Mouse (Mus musculus) forebrain, postnatal 0 days (tissue): ENCODE measurements at regions not wholly inside any gene's neighbourhood (a gene's known extent, or its start where the extent isn't known, plus 50 kb on each side); places are given as distances from the start of the nearest gene placed in this dataset.

Source experiments
- ATAC-seq: fragments of 200-750 bp; cut with Nextera tagmentation; 2 replicates; pipeline ENCODE4 v1.8.0; 2017; ENCODE audit warnings: mild to moderate bottlenecking, moderate library complexity
- DNase-seq: peaks from one replicate; pipeline ENCODE4 v3.0.0-alpha.2; 2015
- H3K27ac ChIP-seq: fragments of 300-500 bp; sonication (generic); 2 replicates; pipeline ENCODE4 v1.5.1; 2014; ENCODE audit warnings: low read depth, mild to moderate bottlenecking, antibody characterized with exemption, low read length, moderate library complexity, mixed read lengths
- H3K27me3 ChIP-seq: fragments of 300-500 bp; sonication (generic); 2 replicates; pipeline ENCODE4 v1.6.1; 2014; ENCODE audit warnings: mild to moderate bottlenecking, low read length, mixed read lengths; ENCODE audit not compliant: insufficient read depth
- H3K36me3 ChIP-seq: fragments of 300-500 bp; sonication (generic); 2 replicates; pipeline ENCODE4 v1.6.1; 2014; ENCODE audit warnings: mild to moderate bottlenecking, moderate library complexity; ENCODE audit not compliant: insufficient read depth
- H3K4me1 ChIP-seq: fragments of 300-500 bp; sonication (generic); 2 replicates; pipeline ENCODE4 v1.6.1; 2014; ENCODE audit warnings: antibody characterized with exemption; ENCODE audit not compliant: insufficient read depth
- H3K4me2 ChIP-seq: fragments of 300-500 bp; sonication (generic); 2 replicates; pipeline ENCODE4 v1.6.1; 2014; ENCODE audit warnings: low read depth, mild to moderate bottlenecking, moderate library complexity
- H3K4me3 ChIP-seq: fragments of 300-500 bp; sonication (generic); 2 replicates; pipeline ENCODE4 v1.5.1; 2014; ENCODE audit warnings: low read depth, low read length, mixed read lengths
- H3K9ac ChIP-seq: fragments of 300-500 bp; sonication (generic); 2 replicates; pipeline ENCODE4 v1.6.1; 2014; ENCODE audit warnings: mild to moderate bottlenecking
- H3K9me3 ChIP-seq: fragments of 300-500 bp; sonication (generic); 2 replicates; pipeline ENCODE4 v1.6.1; 2016; ENCODE audit warnings: low read length
- CTCF ChIP-seq: sonication (generic); IDR thresholded peaks from 2 replicates; pipeline ENCODE4 v1.5.1; 2016; ENCODE audit warnings: antibody characterized with exemption, control low read depth, low read depth
- WGBS: fragments of 180-500 bp; shearing (Covaris S2); extraction: QIAGEN DNeasy Blood & Tissue Kit; methylation state at CpG from one replicate; pipeline ENCODE4 v1.1.7; 2014; 5-methylcytosine and 5-hydroxymethylcytosine counted together

DNA sequence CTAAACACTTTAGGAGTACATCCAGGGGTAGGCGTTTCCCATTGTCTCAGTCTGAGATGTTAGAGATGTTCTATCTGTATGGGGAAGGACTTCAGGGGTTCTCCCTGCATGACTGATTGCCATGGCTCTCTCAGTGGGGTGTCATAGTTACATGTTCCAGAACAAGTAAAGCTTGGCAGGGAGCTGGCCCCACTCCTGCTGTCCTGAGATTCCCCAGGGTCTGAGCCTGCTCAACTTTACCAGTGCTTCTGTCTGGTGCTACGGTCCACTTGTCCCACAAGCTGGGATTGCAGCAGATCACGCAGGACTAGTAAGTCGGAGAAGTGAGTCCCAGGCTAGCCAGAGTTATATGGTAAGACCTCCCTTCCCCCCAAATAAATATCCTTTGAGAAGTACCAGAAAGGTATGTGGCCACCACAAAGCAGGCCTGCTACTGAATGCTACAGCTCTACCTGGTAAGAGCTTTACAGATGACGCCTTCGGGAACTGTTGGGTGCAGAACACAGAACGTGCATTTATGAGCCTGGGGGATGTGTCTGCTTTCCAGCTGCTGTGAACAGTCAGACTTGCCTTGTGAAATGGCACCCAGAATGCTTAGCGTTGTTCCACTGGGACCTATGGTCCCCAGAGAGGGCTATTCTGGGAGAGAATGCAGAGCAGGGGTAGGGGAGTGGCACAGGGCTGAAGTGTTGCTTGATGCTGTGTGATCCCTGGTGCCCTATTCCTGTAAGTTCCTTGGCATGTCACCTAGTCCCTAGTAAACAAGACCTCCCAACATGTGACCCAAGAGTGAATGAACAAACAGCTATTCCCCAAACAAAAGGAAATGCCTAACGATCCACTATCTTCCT, 148.9 kb upstream of the Tgfbr2 start:
- Histone ChIP-seq H3K4me1 (no peaks in the 10 kb centered on the region), H3K27me3 (no peaks in the 10 kb centered on the region), H3K4me3 (no peak overlapping the region), H3K9ac (no peak overlapping the region), H3K9me3 (no peaks in the 10 kb centered on the region), H3K36me3 (no peaks in the 10 kb centered on the region), H3K27ac (no peak overlapping the region), H3K4me2 (no peak overlapping the region)
- WGBS, result 82% methylated on average over 9 of the region's 9 CpGs
- DNase-seq, result no peak
- TF ChIP-seq CTCF, result no peak
- 0 out of 2 replicates have a peak, but pooled peaks have one; percentile 12 for ATAC-seq

- no peaks in the 10 kb centered on the region for H3K9me3 ChIP-seq
- H3K27me3 ChIP-seq, result no peaks in the 10 kb centered on the region
- H3K4me2 ChIP-seq, result no peak overlapping the region
- no peak for TF ChIP-seq CTCF
- H3K27ac ChIP-seq, result no peak overlapping the region
- H3K4me3 ChIP-seq, result no peak overlapping the region
- no peaks in the 10 kb centered on the region for H3K36me3 ChIP-seq
- ATAC-seq (no peak), DNase-seq (no peak)
- H3K4me1 ChIP-seq, result no peaks in the 10 kb centered on the region
- no peak overlapping the region for H3K9ac ChIP-seq
- 92% methylated on average over 6 of the region's 6 CpGs for WGBS
Measured at GRCm38 (mm10) chr9:116321908-116322307, 146.7 kb upstream of the Tgfbr2 start.

DNA sequence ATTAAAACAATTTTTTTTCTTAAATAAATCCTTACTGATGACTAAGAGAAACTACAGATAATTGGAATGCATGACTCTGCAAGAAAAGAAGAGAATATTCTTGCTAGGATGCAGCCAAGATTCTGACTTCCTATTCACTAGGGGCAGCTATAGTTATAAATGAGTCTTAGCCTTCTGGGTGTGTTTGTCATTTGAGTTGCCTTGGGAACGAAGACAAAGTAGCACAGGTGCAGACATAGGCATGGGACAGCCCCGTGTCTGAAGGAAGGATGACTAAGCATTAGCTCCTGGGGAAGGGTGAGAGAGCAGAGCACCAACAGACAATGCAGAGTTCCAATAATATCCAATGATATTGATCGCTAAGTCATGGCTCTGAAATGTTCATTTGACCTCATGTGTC, 144.3 kb upstream of the Tgfbr2 start:
- WGBS, result 77% methylated on average over 3 of the region's 3 CpGs
- ATAC-seq, result no peak

GRCm38 (mm10) chr9:116316582-116317095, 141.5 kb upstream of the Tgfbr2 start:
- no peak for TF ChIP-seq CTCF
- Histone ChIP-seq H3K9me3 (no peaks in the 10 kb centered on the region), H3K27ac (no peak overlapping the region), H3K4me2 (no peak overlapping the region), H3K9ac (no peak overlapping the region), H3K4me3 (no peak overlapping the region), H3K4me1 (no peaks in the 10 kb centered on the region), H3K36me3 (no peaks in the 10 kb centered on the region), H3K27me3 (no peaks in the 10 kb centered on the region)
- ATAC-seq (no peak), DNase-seq (no peak)
- 82% methylated on average over 4 of the region's 4 CpGs for WGBS

More for the DNA sequence above, 144.3 kb upstream of the Tgfbr2 start:
- no peaks in the 10 kb centered on the region for H3K9me3 ChIP-seq
- H3K36me3 ChIP-seq, result no peaks in the 10 kb centered on the region
- no peak for DNase-seq
- TF ChIP-seq CTCF, result no peak
- H3K4me3 ChIP-seq, result no peak overlapping the region
- no peak overlapping the region for H3K9ac ChIP-seq
- H3K27ac ChIP-seq, result no peak overlapping the region
- no peaks in the 10 kb centered on the region for H3K4me1 ChIP-seq
- no peaks in the 10 kb centered on the region for H3K27me3 ChIP-seq
- no peak overlapping the region for H3K4me2 ChIP-seq

DNA sequence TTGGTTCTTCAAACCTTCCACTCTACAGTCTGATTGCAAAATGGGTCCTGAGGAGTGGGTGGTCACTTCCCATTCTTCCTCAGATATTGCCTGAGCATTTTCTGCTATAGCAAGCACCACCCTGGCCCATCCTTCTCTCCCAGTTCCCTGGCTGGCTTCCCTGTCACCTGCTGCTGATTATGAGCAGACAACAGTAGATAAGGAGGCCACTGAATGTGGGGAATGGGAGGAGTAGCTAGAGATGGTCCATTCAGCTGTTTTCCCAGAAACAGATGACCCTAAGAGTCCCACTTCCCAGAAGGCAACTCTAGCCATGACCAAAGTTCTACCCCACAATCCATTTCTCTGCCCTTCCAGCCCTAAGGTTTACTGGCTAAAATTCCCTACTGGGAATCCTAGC, 139.6 kb upstream of the Tgfbr2 start:
- H3K9me3 ChIP-seq, result no peaks in the 10 kb centered on the region
- no peak overlapping the region for H3K4me2 ChIP-seq
- ATAC-seq (no peak), DNase-seq (no peak)
- no peak for TF ChIP-seq CTCF
- no peak overlapping the region for H3K27ac ChIP-seq
- no peak overlapping the region for H3K4me3 ChIP-seq
- no peaks in the 10 kb centered on the region for H3K4me1 ChIP-seq
- H3K9ac ChIP-seq, result no peak overlapping the region
- no peaks in the 10 kb centered on the region for H3K36me3 ChIP-seq
- no peaks in the 10 kb centered on the region for H3K27me3 ChIP-seq

- Histone ChIP-seq H3K4me2 (no peak overlapping the region), H3K27me3 (no peaks in the 10 kb centered on the region), H3K4me3 (no peak overlapping the region), H3K9me3 (no peaks in the 10 kb centered on the region), H3K4me1 (no peaks in the 10 kb centered on the region), H3K9ac (no peak overlapping the region), H3K36me3 (no peaks in the 10 kb centered on the region), H3K27ac (no peak overlapping the region)
- DNase-seq (no peak), ATAC-seq (no peak)
- TF ChIP-seq CTCF, result no peak
- WGBS, result 86% methylated on average over 14 of the region's 14 CpGs
Measured at GRCm38 (mm10) chr9:116313932-116314790, 139.0 kb upstream of the Tgfbr2 start.

GRCm38 (mm10) chr9:116311364-116311763, 136.2 kb upstream of the Tgfbr2 start:
- no peak for ATAC-seq
- Histone ChIP-seq H3K4me1 (no peaks in the 10 kb centered on the region), H3K36me3 (no peaks in the 10 kb centered on the region), H3K9me3 (no peaks in the 10 kb centered on the region), H3K27me3 (no peaks in the 10 kb centered on the region), H3K4me3 (no peak overlapping the region), H3K4me2 (no peak overlapping the region), H3K27ac (no peak overlapping the region), H3K9ac (no peak overlapping the region)
- TF ChIP-seq CTCF, result no peak
- no peak for DNase-seq
- WGBS, result 77% methylated on average over 3 of the region's 3 CpGs
